Mouse (Mus musculus) right cerebral cortex, postnatal 10 days (tissue): ENCODE measurements around the gene Mtf1.

ENCODE experiments used
- DNase-seq, 2 experiments: peaks; one replicate each; pipeline ENCODE4 v3.0.0; 2021; ENCODE audit warnings: low spot score in 2 of 2

The Mtf1 gene

GRCm38 (mm10) chr4:124802309-124803260 is 681 bp downstream of the Mtf1 start:
- peak; percentile 97 to 98 for DNase-seq

- no peak for DNase-seq
These were observed 1.5 kb downstream of the Mtf1 start for GRCm38 (mm10) chr4:124803406-124803805.

- no peak for DNase-seq
These were observed 6.6 kb downstream of the Mtf1 start for GRCm38 (mm10) chr4:124808511-124808910.

GRCm38 (mm10) chr4:124809136-124809883 is 7.4 kb downstream of the Mtf1 start:
- no peak for DNase-seq

GRCm38 (mm10) chr4:124810056-124810455 is 8.2 kb downstream of the Mtf1 start:
- no peak for DNase-seq

- peak; percentile 61 to 72 for DNase-seq
These were observed 9.6 kb downstream of the Mtf1 start for GRCm38 (mm10) chr4:124811347-124811975.

- DNase-seq, result peak; percentile 40 to 44
These were observed 14.0 kb downstream of the Mtf1 start for GRCm38 (mm10) chr4:124815901-124816300.

GRCm38 (mm10) chr4:124817803-124818202 is 15.9 kb downstream of the Mtf1 start:
- DNase-seq, result no peak

GRCm38 (mm10) chr4:124818832-124819231 is 16.9 kb downstream of the Mtf1 start:
- no peak for DNase-seq

GRCm38 (mm10) chr4:124824967-124825366 is 23.1 kb downstream of the Mtf1 start:
- no peak for DNase-seq

- no peak for DNase-seq
These were observed 23.6 kb downstream of the Mtf1 start for GRCm38 (mm10) chr4:124825371-124825965.

- DNase-seq, result no peak
These were observed 27.8 kb downstream of the Mtf1 start for GRCm38 (mm10) chr4:124829671-124830070.

GRCm38 (mm10) chr4:124832796-124833195 is 30.9 kb downstream of the Mtf1 start:
- DNase-seq, result no peak

- no peak for DNase-seq
These were observed 36.3 kb downstream of the Mtf1 start for GRCm38 (mm10) chr4:124838035-124838700.

GRCm38 (mm10) chr4:124840998-124841397 is 39.1 kb downstream of the Mtf1 start:
- DNase-seq, result no peak

GRCm38 (mm10) chr4:124843493-124843892 is 41.6 kb downstream of the Mtf1 start:
- peak in 1 of 2 experiments; percentile 48 for DNase-seq

GRCm38 (mm10) chr4:124847573-124847972 is 45.7 kb downstream of the Mtf1 start:
- peak; percentile 88 to 90 for DNase-seq

- DNase-seq, result peak; percentile 91 to 93
These were observed 47.8 kb downstream of the Mtf1 start for GRCm38 (mm10) chr4:124849631-124850260.

GRCm38 (mm10) chr4:124850261-124850913 is 48.5 kb downstream of the Mtf1 start, which contains the start of gene Yrdc:
Gene Yrdc, plus strand, starts transcription at chr4:124850679.
- peak; percentile 96 for DNase-seq
